Mouse (Mus musculus) brain, embryonic 14.5 days (tissue): ENCODE results near the gene Omp.

ENCODE experiments used
- CTCF ChIP-seq: fragments of 200-500 bp; IDR thresholded peaks from 2 replicates; pipeline ENCODE4 v1.5.1; 2012; ENCODE audit warnings: inconsistent platforms, mild to moderate bottlenecking, moderate library complexity, borderline replicate concordance; ENCODE audit not compliant: insufficient read depth, insufficient read length; ENCODE audit errors: extremely low read depth
- POLR2A ChIP-seq: fragments of 200-500 bp; IDR thresholded peaks from 2 replicates; pipeline ENCODE4 v1.6.1; 2012; ENCODE audit warnings: mild to moderate bottlenecking, inconsistent platforms, borderline replicate concordance; ENCODE audit not compliant: poor library complexity, insufficient read depth, insufficient read length, severe bottlenecking; ENCODE audit errors: extremely low read depth

DNA sequence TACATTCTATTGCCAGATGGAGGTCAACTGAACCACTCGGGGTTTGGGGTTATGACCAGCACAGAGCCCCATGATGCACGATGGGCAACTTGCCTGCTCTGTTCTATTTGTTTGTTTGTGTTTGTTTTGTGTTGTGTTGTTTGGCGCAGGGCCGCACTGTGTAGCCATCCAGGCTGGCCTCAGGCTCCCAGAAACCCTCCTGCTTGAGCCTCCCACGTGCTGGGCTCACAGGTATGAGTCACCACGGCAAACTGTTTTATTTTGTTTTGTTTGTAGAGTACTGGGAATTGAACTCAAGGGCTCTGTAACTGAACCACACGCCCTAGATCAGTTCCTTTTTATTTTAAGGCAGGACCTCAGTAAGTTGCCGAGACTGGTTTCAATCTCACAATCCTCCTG, 1.1 kb upstream of the Omp start:
- no peak for TF ChIP-seq CTCF
- no peak for TF ChIP-seq POLR2A
